Mouse (Mus musculus) thymus, postnatal 36 days (tissue): ENCODE measurements around the gene Rpp25.

ENCODE experiments used
- DNase-seq, 2 experiments: peaks; one replicate each; pipeline ENCODE4 v3.0.0; 2022; ENCODE audit warnings: mixed read lengths in 2 of 2

Gene Rpp25

DNA sequence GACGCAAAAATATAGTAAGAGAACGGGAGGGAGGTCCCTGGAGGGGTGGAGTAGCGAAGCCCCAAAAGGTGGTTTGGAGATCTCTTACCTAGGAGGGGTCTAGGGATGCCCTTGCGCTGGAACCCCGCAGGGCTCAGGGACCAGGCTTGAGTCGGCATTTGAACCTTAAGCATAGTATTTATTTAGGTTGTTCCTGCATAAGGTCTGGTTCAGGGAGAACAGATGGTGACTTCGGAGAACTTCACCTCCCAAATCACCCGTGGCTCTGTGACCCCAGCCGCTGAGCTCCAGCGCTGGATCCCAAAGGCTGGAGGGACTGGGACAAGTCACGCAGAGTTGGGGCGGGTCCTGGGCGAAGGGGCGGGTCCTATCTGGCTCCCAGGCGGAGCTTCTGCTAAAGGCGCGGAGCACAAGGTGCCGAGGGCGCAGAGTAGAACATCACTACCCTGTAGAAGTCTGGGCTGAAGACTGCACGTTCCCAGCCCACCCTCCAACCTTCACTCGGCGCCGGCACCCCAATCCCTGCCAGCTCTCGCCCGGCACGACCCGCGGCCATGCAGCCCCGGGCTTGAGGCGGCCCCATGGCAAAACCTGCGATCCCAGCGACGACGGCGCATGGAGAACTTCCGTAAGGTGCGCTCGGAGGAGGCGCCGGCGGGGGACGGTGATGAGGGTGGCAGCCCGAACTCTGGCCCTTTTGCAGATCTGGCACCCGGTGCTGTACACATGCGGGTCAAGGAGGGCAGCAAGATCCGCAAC lies at the start of gene Rpp25:
Gene Rpp25, plus strand, starts transcription at position 405 of the 759 bp plus-strand sequence.
- DNase-seq: peak; percentile 6 to 25

DNA sequence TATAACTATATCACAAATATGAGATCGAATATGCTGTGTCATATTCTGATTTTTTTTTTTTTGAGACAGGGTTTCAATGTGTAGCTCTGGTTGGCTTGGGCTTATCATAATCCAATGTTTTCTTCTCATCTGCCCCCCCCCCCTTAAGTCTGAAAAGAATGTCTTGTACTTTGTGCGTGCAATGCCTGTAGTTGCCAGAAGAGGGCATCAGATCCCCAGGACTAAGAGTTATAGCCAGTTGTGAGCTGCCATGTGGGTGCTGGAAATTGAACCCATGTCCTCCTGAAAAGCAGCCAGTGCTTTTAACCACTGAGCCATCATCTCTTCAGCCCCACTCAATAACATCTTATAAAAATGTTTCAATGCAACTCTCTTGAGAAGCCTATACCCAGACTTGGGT lies 44.1 kb upstream of the Rpp25 start:
- no peak for DNase-seq

DNA sequence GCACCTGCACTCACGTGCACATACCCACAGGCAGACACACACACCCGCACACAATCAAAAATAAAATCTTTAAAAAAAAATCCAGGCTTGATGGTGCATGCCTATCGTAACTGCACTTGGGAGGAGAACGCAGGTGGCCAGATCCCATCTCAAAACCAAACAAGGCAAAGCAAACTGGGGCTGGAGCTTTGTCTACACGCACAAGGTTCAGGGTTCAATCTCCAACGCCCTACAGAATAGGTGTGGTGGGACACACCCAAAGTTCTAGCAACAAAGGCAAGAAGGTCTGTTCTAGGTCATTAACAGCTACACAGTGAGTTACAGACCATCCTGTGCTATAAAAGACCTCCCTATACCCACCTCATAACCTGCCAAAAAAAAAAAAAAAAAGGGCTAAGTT lies 41.0 kb upstream of the Rpp25 start:
- DNase-seq: no peak

DNA sequence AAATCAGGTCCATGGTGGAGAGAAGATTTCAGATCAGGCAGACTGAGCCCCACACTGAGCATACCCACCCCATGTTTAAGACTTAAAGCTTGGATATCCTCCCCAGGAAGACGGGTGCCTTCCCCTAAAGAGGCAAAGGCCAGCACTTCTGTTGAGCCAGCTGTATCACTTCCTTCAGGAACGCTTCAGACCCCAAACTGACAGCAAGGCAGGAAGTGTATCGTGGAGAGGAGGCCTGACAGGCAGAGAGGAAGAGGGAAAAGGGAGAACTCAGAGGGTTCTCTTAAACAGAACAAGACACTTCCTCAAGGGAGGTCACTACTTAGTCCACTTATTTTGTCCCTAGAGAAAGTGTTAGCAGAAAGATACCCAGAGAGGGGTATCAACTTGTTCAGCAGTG lies 37.7 kb upstream of the Rpp25 start:
- DNase-seq: no peak

DNA sequence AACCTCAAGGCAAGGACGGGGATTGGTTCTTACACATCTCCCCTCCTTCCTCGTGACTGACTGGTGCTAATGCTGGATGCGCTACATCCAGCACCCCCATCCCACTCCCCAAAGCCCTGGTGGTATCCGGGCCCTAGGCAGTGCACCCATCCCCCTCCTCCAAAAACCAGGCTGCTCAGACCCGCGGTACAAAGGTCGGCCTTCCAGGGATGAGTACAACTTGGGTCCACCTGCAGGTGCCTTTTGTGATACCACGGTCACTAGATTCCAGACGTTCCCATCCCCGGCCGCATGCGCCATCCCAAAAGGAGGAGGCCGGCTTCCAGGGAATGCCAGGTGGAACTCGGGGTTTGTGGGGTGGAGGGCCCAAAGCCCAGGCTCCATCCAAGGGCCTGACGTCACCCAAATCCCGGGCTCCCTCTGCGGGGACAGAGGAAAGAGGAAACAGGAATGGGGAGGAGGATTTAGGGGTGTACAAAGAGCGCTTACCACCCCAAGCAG lies 36.5 kb upstream of the Rpp25 start:
- peak in 1 of 2 experiments; percentile 30 for DNase-seq

DNA sequence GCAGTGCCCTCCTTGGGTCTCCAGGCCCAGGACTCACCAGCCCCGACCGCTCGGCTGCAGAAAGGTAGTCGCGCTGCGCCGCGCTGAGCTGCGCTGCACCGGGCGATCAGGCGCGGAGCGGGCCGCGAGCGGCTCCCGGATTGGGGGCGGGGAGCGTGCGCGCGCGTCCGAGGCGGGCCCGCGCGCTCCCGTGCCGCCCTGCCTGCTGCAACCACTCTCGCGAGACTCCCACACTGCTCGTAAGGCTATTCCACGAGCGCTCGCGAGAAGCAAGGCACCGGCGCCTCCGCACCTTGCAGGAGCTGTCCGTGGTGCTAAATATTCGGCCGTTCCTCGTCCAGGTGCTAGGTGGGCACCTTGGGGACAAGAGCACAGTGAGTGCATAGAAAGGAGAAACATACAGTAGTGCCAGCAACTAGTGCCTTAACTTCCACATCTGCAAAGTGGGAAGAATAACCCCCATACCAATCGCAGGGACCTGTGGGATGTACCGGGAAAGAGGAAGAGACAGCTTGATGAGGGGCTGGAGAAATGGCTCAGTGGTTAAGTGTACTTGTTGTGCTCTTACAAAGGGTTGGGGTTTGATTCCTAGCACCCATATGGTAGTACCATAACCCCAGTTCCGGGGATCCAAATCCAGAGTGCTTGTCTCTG lies 35.8 kb upstream of the Rpp25 start, which contains the start of gene Scamp5:
Gene Scamp5, minus strand, starts transcription at position 165 of the 654 bp plus-strand sequence.
- DNase-seq: peak; percentile 83 to 88

DNA sequence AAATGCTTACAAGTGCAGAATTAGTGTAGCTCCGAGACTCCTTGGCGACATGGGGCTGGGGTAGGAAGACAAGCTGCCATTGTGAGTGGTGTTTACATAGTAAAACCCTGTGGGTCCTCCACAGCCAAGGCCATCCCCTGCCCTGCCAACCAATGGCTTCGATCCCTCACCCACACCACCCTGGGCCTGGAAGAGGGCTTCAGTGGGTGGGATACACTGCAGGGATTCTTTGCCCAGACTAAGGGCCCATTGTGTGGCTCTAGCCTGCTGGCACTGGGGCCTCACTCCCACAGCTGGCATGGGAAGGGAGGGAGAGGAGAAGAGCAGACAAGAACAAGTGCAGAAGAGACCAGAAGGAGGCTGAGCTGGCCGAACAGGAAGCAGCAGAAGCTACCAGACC lies 34.9 kb upstream of the Rpp25 start:
- DNase-seq: no peak

DNA sequence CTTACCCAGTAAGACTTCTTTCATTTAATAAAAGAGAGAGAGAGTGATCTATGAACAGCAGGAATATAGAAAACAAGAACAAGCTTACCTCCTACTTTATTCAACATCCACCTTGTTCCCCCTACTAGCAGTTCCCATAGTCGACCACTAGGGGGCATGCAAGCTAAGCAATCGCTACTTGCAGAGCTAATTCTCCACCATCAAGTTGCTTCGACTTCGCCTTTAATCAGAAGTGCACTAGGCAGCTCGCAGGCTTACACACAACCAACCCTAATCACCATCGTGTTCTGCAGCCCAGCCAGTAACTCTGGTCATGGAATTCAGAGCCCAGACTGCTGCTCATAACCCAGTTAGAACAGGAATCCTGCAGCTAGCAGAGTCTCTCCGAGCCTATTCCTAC lies 18.1 kb upstream of the Rpp25 start:
- peak; percentile 67 to 74 for DNase-seq

DNA sequence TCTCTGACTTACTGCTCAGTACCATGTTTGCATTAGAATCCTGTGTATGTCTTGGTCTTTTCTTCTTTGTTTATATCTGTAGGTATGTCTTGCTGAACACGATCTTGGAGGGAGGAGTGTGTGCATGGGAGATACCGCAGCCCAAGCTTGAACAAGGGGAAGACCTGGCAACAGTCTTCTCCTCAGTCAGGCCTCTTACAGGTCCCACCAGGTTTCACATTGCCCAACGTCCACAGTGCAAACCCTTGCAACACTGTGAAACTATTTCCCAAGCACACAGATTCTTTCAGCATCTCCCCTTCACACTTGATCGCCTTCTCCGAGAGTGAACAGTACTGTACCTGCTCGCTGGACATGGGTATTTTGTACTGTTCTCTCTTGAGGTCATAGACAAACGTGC lies 16.0 kb upstream of the Rpp25 start:
- DNase-seq: no peak

DNA sequence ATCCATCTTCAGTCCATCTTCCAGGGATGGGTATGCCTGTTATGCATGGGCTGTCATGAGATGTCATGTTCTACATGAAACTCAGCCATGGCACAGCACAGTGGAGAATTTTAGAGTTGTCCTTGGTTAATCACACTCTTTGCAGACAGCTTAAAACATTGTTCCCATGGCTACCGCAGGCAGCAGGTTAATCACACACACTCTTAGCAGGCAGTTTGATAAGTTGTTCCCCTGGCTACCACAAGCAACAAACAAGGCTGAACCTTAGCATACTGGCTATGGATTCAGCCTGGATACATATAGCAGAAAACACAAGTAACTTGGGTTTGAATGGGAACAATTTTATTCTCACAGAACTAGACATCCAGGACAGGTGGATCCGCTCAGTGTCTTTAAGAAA lies 10.3 kb upstream of the Rpp25 start:
- no peak for DNase-seq

DNA sequence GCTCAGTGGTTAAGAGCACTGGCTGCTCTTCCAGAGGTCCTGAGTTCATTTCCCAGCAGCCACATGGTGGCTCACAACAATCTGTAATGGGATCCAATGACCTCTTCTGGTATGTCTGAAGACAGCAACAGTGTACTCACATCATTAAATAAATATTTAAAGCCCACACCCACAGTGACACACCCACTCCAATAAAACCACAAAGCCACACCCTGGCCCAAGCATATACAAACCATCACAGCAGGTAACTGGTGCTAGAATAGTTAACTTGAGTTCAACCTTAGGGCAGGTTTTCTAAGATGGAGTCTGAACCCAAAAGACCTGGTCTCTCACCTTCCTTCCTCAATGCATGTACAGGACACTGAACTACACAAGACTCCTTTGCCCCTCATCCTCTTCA lies 8.9 kb upstream of the Rpp25 start:
- DNase-seq: no peak

DNA sequence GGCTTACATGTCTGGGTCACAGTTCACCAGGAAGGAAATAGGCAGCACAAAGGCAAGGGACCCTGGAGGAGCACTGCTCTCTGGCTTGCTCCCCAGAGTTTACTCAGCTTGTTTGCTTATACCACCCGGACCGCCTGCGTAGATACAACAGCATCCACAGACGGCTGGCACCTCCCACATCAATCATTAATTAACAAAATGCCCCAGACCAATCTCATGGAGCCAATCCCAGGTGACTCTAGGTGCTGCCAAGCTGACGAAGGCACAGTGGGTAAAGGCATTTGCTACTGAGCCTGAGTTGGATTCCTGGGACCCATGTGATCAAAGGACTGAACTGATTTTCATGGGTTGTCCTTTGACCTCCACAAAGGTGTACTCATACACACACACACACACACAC lies 6.6 kb upstream of the Rpp25 start:
- no peak for DNase-seq

DNA sequence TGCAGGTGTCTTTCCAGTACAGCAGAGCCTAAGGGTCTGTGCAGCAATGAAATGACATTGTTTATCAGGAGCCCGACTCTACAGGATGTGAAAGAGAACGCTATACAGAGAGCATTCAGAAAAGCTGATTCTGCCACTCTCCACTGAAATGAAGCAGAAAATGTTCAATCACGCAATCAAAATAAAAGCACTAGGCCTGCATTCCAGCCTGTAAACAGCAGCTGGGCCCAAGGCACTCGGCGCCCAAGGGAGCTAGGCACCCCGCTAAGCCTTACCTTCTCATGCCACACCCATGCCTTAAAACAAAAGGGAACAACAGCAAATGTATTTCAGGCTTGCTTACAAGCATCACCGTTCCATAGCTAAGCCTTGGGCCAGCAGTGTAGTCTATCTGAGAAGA lies 5.3 kb upstream of the Rpp25 start:
- DNase-seq: no peak

DNA sequence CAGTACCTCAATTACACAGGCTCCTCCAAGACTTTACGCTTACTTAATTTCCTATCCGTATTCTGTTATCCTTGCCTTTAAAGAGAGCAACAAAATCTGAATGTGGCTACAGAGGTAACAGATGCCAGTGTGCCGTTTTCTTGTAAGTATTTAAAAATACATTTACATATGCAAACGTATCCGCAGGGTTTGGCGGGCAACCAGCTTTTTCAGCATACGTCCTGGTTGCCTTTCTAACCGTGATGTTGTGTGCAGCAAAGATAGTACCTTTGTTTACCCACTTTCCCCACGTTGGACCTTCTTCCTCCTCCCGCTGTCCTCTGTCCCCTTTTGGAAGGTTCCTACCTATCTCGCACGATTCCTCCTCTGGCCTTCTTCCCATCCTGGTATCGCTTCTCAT lies 2.4 kb upstream of the Rpp25 start:
- DNase-seq: no peak

DNA sequence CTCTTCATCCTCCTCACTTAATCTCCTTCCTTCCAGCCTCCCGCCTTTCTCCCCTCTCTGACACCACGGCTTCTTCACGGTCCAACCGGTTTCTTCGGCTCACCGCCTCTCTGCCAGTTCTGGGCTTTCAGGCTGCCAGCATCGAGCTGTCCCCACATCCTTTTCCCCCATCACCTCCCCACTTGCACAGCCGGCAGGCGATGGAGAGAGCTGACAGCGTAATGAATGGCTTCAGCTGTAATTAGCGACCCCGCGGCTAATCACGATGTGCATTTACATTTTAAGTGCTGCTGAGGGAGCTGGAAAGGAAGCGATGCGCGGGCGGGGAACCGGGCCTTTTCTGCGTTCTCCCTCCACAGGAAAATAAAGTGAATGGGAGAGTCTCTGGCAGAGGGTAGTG lies 2.0 kb upstream of the Rpp25 start:
- no peak for DNase-seq

DNA sequence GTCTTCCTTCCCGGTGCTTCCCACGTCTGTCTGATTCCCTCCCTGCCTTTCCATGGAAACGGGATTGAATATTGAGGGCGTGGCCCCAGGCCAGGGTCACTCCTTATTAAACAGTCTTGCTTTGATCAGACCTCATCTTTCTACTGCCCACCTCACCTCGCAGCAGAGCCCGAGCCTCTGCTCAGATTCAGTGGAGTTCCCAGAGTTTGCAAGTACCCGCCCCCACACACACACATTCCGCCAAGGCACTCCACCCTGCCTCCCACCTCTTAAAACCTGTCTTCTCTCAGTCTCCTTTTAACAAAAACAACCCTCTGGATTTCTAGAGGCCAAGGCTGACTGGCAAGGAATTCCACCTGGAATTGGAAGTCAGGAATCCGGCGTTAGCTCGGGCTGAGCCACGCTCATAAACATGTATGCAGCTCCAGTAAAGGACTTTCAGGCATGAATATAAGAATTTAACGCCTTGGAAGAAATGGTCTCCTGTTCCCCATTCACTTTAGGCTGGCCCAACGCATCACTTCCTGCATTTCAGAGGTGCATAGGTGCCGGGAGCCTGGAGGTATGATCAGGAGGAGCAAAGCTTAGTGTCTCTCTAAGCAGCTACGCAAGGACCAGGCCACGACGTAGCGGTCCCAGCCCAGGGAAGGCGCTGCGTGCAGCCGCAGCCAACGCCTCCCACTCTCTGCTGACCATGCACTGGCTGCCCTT lies 760 bp upstream of the Rpp25 start:
- DNase-seq: no peak

DNA sequence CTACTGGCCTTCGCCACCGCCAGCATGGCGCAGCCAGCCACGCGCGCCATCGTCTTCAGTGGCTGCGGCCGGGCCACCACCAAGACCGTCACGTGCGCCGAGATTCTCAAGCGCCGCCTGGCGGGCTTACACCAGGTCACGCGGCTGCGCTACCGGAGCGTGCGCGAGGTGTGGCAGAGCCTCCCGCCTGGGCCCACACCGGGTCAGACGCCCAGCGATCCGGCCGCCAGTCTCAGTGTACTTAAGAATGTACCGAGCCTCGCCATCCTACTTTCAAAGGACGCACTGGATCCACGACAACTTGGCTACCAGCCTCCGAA lies 515 bp downstream of the Rpp25 start:
- peak; percentile 61 to 63 for DNase-seq

DNA sequence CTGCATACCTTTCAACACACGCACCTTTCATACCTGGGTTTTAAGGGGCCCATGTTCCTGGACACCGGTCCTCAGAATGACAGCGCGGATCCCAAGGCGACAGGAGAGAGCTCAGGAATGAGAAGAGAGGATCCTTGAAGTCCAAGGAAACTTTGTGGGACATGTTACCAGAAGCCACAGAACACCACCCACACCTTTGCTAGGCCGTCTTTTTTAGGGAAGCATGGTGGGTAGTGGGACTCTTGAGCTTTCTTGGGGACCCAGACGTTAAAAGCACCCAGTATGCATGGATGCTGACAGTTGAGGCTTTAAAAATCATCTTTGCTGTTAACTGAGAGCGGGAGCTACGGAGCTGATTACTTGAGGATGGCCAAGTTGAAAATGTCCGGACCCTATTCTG lies 1.1 kb downstream of the Rpp25 start:
- no peak for DNase-seq

DNA sequence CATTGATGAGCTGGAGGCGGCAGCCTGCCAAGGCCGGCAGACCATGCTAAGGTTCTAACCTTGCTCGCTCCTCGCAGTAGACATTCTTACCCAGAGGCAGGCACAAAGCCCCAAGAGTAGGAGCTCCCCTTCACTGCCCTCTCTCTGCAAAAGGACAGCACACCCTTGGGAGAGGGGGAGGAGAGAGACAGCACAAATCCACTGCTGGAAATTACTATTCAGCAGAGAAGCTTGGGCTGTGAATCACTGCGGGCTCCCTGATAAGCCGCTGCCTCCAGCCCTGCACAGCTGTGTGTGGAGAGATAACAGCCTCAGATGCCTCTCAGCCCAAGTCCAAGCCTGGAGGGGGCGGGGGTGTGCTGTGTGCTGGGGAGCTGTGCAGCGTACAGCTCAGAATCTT lies 1.9 kb downstream of the Rpp25 start:
- no peak for DNase-seq

DNA sequence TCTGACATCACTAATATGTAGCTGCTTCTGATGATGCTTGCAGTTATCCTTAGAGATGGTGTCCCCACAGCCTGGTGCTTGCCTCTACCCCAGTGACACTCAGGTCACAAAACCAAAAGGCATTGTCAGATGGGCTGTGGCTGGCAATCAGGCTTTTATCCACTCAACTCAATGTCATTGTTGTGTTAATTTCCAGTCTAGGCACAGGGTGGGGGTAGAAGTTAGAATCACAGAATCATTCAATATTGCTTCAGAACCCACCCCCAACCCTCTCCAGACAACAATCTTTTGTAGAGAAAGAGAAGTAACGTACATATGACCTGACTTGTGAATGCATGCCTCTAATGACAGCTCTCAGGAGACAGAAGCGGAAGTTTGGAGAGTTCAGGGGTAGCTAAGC lies 6.8 kb downstream of the Rpp25 start:
- DNase-seq: no peak

DNA sequence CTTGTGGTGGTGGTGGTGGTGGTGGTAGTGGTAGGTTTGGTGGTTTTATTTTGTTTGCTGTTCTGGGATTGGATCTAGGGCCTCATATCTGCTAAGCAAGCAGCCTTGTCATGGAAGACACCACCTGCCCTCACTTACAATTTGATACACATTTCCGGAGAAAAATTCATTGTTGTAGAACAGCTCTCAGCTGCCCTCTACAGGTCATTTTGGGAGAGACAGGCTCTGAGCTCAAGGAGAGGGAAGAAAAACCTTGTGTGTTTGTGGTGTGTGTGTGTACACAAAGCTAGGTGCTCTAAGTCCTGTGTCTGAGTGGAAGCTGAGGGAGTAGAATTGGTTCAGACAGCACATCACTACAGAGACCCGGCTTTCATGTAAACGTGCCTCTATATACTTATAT lies 13.3 kb downstream of the Rpp25 start:
- DNase-seq: peak; percentile 56 to 65

DNA sequence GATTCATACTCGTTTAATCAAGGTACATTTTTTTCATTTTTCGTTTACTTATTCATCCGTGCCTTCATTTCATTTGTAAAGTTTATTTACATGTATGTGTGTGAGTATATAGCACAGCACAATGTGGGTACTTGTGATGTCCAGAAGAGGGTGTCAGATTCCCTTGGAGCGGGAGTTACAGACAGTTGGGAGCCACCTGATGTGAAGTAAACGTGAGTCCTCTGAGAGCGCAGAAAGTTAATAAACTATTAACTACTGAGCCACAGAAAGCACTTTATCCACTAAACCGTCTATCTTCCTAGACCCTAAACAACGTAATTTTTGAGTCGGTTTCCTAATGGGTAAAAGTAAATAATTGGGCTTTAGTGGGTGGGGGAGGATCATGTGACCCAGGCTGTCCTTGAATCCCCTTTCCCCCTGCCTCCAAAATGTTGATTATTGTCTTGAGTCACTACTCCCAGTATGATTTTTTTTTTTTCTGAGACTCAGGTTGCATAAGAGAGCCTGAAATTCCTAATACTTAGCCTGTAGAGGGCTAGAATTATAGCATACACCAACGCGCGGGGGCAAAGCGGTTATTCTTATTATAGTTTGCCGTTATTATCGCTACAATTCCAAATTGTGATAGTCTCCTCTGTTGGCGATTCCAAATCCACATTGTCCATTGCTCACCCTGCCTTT lies 16.7 kb downstream of the Rpp25 start:
- DNase-seq: no peak
